12 mouse cellular contexts compared by ENCODE assay signal in the genomic region with DNA sequence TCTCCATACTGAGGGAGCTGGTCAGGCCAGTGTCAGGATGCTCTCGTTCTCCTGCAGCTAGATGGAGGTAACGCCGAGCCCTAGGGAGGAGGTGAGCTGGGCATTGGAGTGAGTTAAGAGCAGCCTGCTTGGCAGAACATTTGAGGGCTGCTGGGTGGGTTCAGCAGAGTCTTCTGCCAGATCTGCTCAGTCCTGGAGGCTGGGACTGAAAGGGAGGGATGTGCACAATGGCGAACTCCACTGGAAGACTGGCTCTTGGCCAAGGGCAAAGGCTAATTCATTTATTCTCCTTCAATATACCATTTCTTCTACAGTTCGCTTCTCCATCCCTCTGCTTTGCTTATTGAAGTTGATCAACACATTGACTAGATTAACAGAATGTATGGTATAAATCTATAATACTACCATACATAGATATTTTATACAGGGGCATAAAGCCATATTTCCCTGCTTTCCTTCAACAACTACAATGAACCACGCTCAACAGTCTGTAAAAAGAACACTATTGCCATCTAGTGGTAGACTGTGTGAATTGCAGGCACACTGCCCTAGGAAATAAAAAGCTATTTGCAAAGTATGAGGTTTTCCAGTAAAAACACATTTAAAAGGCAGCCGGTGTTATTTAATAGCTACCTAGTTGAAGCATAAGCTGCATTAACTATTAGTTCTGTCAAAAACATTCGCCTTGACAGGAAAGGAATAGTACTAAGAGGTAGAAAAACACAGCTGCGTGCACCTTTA.
DNase-seq lines count a peak whose midpoint lies in the region; ATAC-seq and TF ChIP-seq lines count a peak whose summit lies in the region.
"Had no signal": no experiment of that assay in that cellular context is flagged by ENCODE, and none has a peak within 500 bp of the region (broad histone marks: within the 10 kb centered on the region; RNA-seq: fewer than 3 reads in every experiment).

No protein-coding gene starts in this region.

- peak; percentile 77 for TF ChIP-seq CTCF in stomach, postnatal 0 days (IDR thresholded peaks at IDR 0.05; ENCODE audit: low read depth)

- H3K36me3 ChIP-seq in hindbrain, embryonic 14.5 days (replicated peaks; ENCODE audit: control insufficient read depth, insufficient read depth): no peaks in the 10 kb centered on the region
- H3K36me3 ChIP-seq in hindbrain, embryonic 10.5 days: no peaks in the 10 kb centered on the region
- no peaks in the 10 kb centered on the region for H3K36me3 ChIP-seq in neural tube, embryonic 11.5 days (ENCODE audit: control insufficient read depth, insufficient read depth, low read length)
- no peaks in the 10 kb centered on the region for H3K36me3 ChIP-seq in neural tube, embryonic 15.5 days
- H3K36me3 ChIP-seq in stomach, postnatal 0 days (ENCODE audit: control insufficient read depth, insufficient read depth, low read length): no peaks in the 10 kb centered on the region

- no peak overlapping the region for H3K4me3 ChIP-seq in hindbrain, embryonic 14.5 days (replicated peaks; ENCODE audit: low read length)
- H3K4me3 ChIP-seq in hindbrain, embryonic 10.5 days: no peak overlapping the region
- H3K4me3 ChIP-seq in neural tube, embryonic 11.5 days (ENCODE audit: low read depth, low read length): no peak overlapping the region
- H3K4me3 ChIP-seq in neural tube, embryonic 15.5 days (replicated peaks): no peak overlapping the region
- H3K4me3 ChIP-seq in stomach, postnatal 0 days (ENCODE audit: low read depth, low read length): no peak overlapping the region

- H3K9me3 ChIP-seq in hindbrain, embryonic 14.5 days (ENCODE audit: control insufficient read depth, low read length): peaks cover 7% of the 10 kb centered on the region; the same call in 1 of the 2 replicates
- H3K9me3 ChIP-seq in hindbrain, embryonic 10.5 days: peaks cover 10% of the 10 kb centered on the region
- peaks cover 3% of the 10 kb centered on the region; the same call in 1 of the 2 replicates for H3K9me3 ChIP-seq in neural tube, embryonic 11.5 days (ENCODE audit: control insufficient read depth, low read length)
- H3K9me3 ChIP-seq in neural tube, embryonic 15.5 days (replicated peaks): 0 out of 2 replicates have a peak, but pooled peaks cover 6% of the 10 kb centered on the region
- no peaks in the 10 kb centered on the region for H3K9me3 ChIP-seq in stomach, postnatal 0 days (ENCODE audit: control insufficient read depth, low read length)

- no peak overlapping the region for H3K9ac ChIP-seq in hindbrain, embryonic 14.5 days
- no peak overlapping the region for H3K9ac ChIP-seq in neural tube, embryonic 11.5 days (ENCODE audit: low read length)
- H3K9ac ChIP-seq in neural tube, embryonic 15.5 days (replicated peaks): no peak overlapping the region
- H3K9ac ChIP-seq in stomach, postnatal 0 days (ENCODE audit: low read length): no peak overlapping the region

- DNase-seq in hindbrain, embryonic 14.5 days (ENCODE audit: low spot score): peak; percentile 74
- no peak for DNase-seq in hindbrain, embryonic 10.5 days (ENCODE audit: low spot score)
- DNase-seq in neural tube, embryonic 11.5 days (ENCODE audit: low spot score): peak; percentile 39
- DNase-seq in c-Kit-positive CD71-positive TER-119-positive erythroid progenitor cells, embryonic 14.5 days (ENCODE audit: low spot score): peak; percentile 22
- DNase-seq in stomach, postnatal 0 days (ENCODE audit: low spot score): no peak
- DNase-seq in right cerebral cortex, postnatal 25 days: no peak
- DNase-seq: adrenal gland, postnatal 14 days; kidney, postnatal 10 days; thymus, postnatal 4 days had no signal

- H3K4me2 ChIP-seq in hindbrain, embryonic 14.5 days (replicated peaks): no peak overlapping the region
- H3K4me2 ChIP-seq in neural tube, embryonic 11.5 days (ENCODE audit: low read depth): no peak overlapping the region
- no peak overlapping the region for H3K4me2 ChIP-seq in neural tube, embryonic 15.5 days
- no peak overlapping the region for H3K4me2 ChIP-seq in stomach, postnatal 0 days (replicated peaks; ENCODE audit: low read depth)

- ATAC-seq in hindbrain, embryonic 14.5 days (ENCODE audit: low FRiP score): no peak
- no peak for ATAC-seq in neural tube, embryonic 11.5 days (ENCODE audit: insufficient read depth, low FRiP score, low TSS enrichment)
- no peak for ATAC-seq in neural tube, embryonic 15.5 days (ENCODE audit: low FRiP score)
- ATAC-seq in stomach, postnatal 0 days (ENCODE audit: low FRiP score, low TSS enrichment): no peak
- no peak for ATAC-seq in megakaryocyte progenitor cell, adult 5-6 weeks (replicated peaks; ENCODE audit: poor library complexity)

- WGBS in hindbrain, embryonic 14.5 days: 71% methylated on average over 9 of the region's 9 CpGs
- 78% methylated on average over 9 of the region's 9 CpGs for WGBS in hindbrain, embryonic 10.5 days
- WGBS in neural tube, embryonic 11.5 days: 81% methylated on average over 9 of the region's 9 CpGs
- WGBS in neural tube, embryonic 15.5 days: 80% methylated on average over 9 of the region's 9 CpGs
- WGBS in stomach, postnatal 0 days: 78% methylated on average over 9 of the region's 9 CpGs

- peaks cover 9% of the 10 kb centered on the region for H3K4me1 ChIP-seq in hindbrain, embryonic 14.5 days (replicated peaks; ENCODE audit: control insufficient read depth, insufficient read depth, low read length)
- peaks cover 12% of the 10 kb centered on the region for H3K4me1 ChIP-seq in hindbrain, embryonic 10.5 days (replicated peaks)
- peaks cover 8% of the 10 kb centered on the region; the same call in 1 of the 2 replicates for H3K4me1 ChIP-seq in neural tube, embryonic 11.5 days (ENCODE audit: control insufficient read depth, insufficient read depth, low read length)
- H3K4me1 ChIP-seq in neural tube, embryonic 15.5 days: peaks cover 24% of the 10 kb centered on the region
- H3K4me1 ChIP-seq in stomach, postnatal 0 days (replicated peaks; ENCODE audit: control insufficient read depth, insufficient read depth): no peaks in the 10 kb centered on the region

- H3K27me3 ChIP-seq in hindbrain, embryonic 14.5 days (ENCODE audit: control insufficient read depth, insufficient read depth, low read length): no peaks in the 10 kb centered on the region; the same call in 1 of the 2 replicates
- no peaks in the 10 kb centered on the region for H3K27me3 ChIP-seq in hindbrain, embryonic 10.5 days (ENCODE audit: insufficient read depth, poor library complexity, severe bottlenecking)
- H3K27me3 ChIP-seq in neural tube, embryonic 11.5 days (ENCODE audit: control insufficient read depth, insufficient read depth, low read length): no peaks in the 10 kb centered on the region
- H3K27me3 ChIP-seq in neural tube, embryonic 15.5 days (replicated peaks): peaks cover 2% of the 10 kb centered on the region; the same call in 1 of the 2 replicates
- H3K27me3 ChIP-seq in stomach, postnatal 0 days (ENCODE audit: control insufficient read depth, insufficient read depth, low read length): no peaks in the 10 kb centered on the region

- H3K27ac ChIP-seq in hindbrain, embryonic 14.5 days: no peak overlapping the region
- H3K27ac ChIP-seq in hindbrain, embryonic 10.5 days: no peak overlapping the region
- H3K27ac ChIP-seq in neural tube, embryonic 11.5 days (ENCODE audit: low read depth, low read length): no peak overlapping the region
- no peak overlapping the region for H3K27ac ChIP-seq in neural tube, embryonic 15.5 days (replicated peaks)
- H3K27ac ChIP-seq in stomach, postnatal 0 days (replicated peaks): no peak overlapping the region
- H3K27ac ChIP-seq: macrophage had no signal

- TF ChIP-seq EP300 in stomach, postnatal 0 days (optimal IDR thresholded peaks at IDR 0.05): no peak

Comparison
In these comparisons a context has a peak if more than half of its experiments do, and no peak if none do; other contexts are left out.
1. DNase-seq: peak in hindbrain, embryonic 14.5 days (single experiment), neural tube, embryonic 11.5 days (single experiment) and c-Kit-positive CD71-positive TER-119-positive erythroid progenitor cells, embryonic 14.5 days (single experiment); none in hindbrain, embryonic 10.5 days (single experiment), stomach, postnatal 0 days (single experiment) and right cerebral cortex, postnatal 25 days (single experiment).